Mouse (Mus musculus): ENCODE results near the gene Spint2.
"Not testable (repeated sequence)": the region's sequence is repeated elsewhere in the genome, so short reads cannot be mapped to it uniquely, and the experiment has no call there.

Gene Spint2

DNA sequence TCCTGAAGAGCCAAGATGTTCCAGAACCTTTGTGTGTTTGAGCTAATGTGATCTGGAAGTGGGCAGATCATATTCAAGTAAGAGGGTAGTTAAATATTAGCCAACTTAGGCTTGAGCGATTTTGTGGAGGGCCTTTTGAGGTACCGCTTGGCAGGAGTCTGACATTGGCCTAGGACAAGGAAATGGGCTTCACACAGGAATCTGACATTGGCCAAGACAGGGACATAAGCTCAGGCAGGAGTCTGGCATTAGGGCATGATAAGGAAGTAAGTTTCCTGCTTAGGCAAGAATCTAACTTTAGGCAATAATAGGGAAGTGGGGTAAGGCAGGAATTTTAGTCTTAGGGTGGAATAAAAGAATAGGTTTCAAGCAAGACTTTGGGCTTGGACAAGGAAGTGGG, 67.5 kb downstream of the Spint2 start:
- in situ Hi-C loops (cut with MboI; ENCODE audit: unreplicated experiment in 2 of 2) = no loop called here

- in situ Hi-C loops (cut with MboI; ENCODE audit: unreplicated experiment in 2 of 2) = no loop called here
Measured at GRCm38 (mm10) chr7:29213675-29214082, 68.0 kb downstream of the Spint2 start, which contains the start of gene Catsperg1. Gene Catsperg1 (minus strand): TSS chr7:29214035.

DNA sequence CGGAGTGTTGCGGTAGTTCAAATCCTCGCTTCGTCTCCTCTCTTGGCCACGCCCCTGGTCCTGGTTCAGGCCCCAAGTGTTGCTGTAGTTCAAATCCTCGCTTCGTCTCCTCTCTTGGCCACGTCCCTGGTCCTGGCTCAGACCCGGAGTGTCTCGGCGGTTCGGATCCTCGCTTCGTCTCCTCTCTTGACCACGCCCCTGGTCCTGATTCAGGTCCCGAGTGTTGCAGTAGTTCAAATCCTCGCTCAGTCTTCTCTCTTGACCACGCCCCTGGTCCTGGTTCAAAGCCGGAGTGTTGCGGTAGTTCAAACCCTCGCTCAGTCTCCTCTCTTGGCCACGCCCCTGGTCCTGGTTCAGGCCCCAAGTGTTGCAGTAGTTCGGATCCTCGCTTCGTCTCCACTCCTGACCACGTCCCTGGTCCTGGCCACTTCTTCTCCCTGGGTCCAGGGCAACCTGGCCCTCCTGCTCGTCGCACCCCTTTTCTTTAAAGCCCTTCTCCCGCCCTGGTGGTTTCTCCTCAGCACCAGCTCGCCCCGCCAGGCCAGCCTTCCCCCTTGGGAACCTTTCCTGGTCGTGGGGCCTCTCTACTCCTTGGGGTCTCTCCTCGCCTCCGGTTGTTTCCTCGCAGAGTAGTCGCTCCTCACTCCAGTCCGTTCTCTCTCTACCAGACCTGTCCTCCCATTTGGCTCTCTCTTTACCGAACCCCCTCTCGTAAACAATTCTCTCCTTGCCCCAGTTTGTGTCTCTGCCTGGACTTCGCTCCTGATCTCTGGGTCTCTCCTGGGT, 68.7 kb downstream of the Spint2 start:
- in situ Hi-C loops (cut with MboI; ENCODE audit: unreplicated experiment in 2 of 2) = not testable (repeated sequence)

GRCm38 (mm10) chr7:29212199-29212765, 69.4 kb downstream of the Spint2 start:
- in situ Hi-C loops (cut with MboI; ENCODE audit: unreplicated experiment in 2 of 2) = no loop called here

- in situ Hi-C loops (cut with MboI; ENCODE audit: unreplicated experiment in 2 of 2) = no loop called here
Measured at GRCm38 (mm10) chr7:29211415-29212198, 70.1 kb downstream of the Spint2 start.

DNA sequence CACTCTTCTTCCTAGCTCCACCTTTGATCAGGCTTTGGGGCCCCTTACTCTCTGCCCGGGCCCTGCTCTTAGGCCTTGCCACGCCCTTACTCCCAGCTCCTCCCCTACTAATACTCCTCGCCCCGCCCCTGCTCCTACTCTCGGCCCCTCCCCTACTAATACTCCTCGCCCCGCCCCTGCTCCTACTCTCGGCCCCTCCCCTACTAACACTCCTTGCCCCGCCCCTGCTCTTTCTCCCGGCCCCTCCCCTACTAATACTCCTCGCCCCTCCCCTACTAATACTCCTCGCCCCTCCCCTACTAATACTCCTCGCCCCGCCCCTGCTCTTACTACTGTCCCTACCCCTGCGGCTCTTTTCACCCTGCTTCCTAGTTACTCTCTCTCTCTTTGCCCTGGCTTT, 70.7 kb downstream of the Spint2 start:
- in situ Hi-C loops (cut with MboI; ENCODE audit: unreplicated experiment in 2 of 2) = not testable (repeated sequence)

Measured in v-Abl transformed pro-B cells (cell line).